Mouse (Mus musculus): ENCODE measurements around the gene Fam214a.

- no peak for TF ChIP-seq CTCF (IDR thresholded peaks at IDR 0.05; ENCODE audit: low read depth)
- no peak for TF ChIP-seq EP300 (IDR thresholded peaks at IDR 0.05; ENCODE audit: low read depth)
Measured at GRCm38 (mm10) chr9:75002262-75002661, 49.6 kb downstream of the Fam214a start.
